Mouse (Mus musculus): ENCODE data around the gene Unc5c.

Unc5c gene

DNA sequence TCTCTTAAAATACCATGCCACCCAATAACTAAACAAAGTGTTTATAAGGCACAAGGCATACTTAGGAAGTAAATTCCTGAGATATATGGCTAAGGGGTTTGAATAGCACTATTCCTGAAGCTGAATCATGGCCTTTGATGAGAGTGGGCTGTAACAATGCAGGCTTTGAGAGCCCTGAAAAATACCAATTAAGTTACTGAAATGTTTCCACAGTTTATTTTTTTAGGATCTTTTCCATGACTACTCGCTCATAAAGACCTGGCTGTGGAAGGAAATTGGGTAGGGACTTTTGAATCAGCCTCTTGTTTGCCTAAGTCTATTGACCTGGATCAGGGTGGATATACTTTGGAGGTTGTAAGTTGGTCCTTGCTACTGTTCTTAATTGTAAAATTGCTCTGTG lies 44.8 kb downstream of the Unc5c start:
- no peak for DNase-seq (ENCODE audit: low spot score in 2 of 2)

DNA sequence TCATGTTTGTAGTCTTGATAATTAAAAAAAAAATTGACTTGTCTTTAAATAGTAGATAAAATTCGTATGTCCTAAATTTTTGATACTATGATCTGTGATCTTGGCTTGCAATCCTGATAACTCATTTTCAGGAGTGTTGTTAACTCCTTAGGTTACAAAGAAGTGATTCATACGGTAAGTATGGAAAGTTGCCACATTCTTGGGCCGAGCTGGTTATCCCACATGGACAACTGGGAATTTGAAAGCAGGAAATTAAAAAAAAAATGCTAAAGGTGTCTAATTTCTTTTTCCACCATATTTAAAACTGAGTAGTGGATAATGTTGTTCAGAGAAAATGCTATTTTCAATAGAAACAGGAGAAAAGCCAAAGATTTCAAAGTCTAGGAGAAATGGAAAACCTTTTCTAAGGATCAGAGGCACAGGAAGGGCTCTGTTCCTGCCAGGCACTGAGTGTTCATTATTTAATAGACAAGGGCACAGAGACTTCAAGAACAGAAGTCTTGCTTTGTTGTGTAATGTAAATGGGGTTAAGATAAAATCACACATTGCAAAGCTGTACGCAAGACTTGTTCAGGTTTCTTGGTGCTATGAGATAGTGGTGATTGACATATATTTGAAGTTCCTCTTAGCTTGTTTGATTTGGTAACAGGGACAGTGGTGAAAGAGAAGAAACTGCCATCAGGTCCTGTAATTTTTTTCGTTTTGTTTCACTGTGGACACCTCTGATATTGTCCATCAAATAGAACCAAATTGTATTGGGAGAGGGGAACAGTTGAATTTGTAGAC lies 46.4 kb downstream of the Unc5c start:
- no peak for DNase-seq (ENCODE audit: low spot score in 2 of 2)

DNA sequence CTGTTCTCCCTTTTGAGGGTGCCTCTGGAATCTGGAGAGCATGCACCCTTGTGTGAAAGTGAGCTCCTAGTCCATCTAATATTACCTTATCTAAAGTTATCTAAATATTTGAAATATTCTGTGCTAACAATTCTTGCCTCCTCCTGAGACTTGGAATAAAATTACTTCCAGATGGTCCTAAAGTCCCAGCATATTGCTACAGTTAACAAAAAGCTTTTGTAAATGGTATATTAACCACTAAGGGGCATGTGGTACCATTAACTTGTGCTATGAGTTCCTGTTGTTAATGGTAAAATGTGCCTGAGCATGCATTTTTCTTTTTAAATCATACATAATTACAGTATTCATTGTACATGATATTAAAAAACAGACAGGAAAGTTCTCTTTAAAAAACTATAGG lies 63.7 kb downstream of the Unc5c start:
- DNase-seq (ENCODE audit: low spot score in 2 of 2), result no peak

DNA sequence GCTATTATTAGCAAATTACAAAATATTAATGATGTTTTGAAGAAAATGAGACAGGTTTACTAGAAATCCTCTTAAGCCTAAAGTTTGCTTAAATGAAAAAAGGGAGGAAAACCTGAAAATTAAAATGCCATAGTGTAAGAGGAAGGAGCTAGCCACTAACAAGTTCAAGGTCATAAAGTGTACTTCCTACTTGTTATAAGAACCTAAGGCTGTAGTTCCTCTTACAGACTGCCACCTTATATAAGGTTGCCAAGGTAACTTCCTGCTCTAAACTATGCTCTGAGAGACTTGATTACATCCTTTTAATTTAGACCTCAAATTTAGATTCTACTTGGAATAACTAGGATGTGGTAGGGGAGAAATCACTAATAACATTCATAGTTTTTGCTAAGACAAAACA lies 64.6 kb downstream of the Unc5c start:
- no peak for DNase-seq (ENCODE audit: low spot score in 2 of 2)

DNA sequence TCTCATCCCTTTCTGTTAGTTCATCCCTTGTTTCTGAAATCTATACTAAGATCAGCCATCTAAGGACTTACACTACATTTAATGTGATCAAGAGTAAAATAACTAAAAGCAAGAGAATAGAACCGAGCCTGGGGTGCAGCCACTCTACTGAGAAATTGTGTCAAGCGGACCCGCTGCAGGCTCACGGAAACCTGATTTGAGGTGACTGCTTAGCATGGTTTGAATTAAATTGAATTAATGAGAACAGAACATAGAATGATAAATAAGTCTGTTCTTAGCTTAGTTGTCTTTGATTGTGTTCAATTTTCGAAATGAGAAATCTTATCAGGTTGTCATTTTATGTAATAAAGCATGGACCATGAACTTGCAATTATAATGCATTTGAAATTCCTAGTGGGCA lies 68.8 kb downstream of the Unc5c start:
- no peak for DNase-seq (ENCODE audit: low spot score in 2 of 2)

DNA sequence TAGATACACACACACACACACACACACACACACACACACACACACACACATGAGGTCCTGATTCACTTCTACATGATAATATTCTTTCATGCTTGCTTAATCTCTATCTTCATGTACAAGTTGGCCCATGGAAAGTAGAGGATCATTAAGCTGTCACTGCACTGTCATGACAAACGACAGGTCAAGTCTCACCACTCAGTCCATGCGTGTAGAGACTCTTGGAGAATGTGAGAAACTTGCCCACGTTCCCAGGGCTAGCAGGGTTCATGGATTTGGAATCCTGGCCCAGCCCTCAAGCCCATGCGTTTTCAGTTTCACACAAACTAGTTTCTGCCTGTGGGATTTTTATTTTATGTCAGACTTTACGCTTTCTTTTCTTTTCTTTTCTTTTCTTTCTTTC lies 71.8 kb downstream of the Unc5c start:
- DNase-seq (ENCODE audit: low spot score in 2 of 2), result no peak

DNA sequence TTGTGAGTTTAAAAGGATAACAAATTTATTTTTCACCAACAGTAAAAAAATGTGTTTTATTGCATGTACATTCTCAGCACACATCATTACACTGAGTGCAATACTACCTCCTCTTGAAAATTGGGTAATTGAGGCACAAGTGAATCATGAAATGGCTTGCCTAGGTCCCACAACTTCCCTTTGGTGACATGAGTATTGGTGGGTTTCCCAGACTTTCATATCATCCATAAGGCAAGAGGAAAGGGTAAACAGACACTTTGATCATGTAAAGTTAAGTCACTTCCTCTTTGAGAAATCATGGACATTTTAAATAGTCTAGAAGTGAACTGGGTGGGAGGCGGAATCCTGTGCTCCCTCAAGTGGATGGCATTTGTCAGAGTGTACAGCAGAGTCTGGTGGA lies 73.1 kb downstream of the Unc5c start:
- no peak for DNase-seq (ENCODE audit: low spot score in 2 of 2)

DNA sequence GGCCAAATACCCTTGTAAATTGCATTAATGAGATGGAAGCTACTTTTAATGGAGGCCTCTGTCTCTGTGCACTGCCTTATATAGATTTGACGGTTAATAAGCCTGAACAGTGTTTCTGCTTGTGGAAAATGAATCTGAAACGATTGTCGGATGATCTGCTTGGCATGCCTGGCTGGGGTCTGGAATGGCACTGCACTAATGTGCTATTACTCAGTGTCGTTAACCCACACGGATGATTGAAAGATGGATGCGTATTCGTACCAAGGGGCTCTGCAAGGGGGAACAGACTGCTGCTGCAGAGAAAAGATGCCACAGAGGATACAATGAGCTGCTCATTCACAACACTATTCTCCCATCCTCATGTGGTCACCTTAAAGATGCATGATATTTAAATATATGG lies 75.7 kb downstream of the Unc5c start:
- no peak for DNase-seq (ENCODE audit: low spot score in 2 of 2)

DNA sequence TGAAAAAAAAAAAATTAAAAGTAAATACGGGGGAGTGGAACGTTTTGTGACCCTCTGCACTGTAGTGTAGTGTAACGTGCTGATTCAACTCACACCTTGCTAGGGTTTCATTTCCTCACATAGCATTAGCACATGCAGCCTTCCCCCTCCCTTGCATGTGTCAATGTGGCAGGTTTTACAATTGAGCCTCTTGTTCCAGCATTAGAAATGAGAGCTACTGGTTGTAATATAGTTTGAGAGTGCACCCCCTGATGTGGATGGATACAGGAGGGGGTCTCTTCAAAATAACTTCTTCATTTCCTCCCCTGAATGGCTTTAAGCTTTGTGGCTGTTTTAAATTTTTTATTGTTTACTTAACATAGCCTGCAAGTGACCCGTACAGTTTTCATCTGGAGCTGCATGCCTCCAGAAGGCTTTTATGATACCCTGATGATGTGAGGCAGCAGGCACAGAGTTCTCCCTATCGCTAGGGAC lies 82.4 kb downstream of the Unc5c start:
- DNase-seq (ENCODE audit: low spot score in 2 of 2), result no peak

DNA sequence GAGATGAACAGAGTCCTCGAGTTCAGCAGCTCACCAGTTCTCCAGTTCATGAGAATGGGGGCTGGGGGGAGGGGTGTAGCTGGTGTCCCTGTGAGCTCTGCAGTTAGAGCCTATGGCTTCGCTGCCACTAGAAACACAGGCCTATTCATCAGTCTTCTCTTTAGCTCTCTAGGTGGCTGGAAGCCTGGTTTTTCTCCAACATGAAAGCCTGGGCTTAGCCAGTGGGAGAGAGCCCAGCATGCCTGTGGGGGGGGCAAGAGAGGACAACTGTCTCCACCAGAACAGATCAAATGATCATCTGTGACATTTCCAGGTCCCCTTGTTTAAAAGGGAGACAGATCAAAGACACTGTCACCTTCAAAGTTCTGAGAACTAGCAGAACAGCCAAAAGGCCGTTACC lies 84.6 kb downstream of the Unc5c start:
- DNase-seq (ENCODE audit: low spot score in 2 of 2), result no peak

DNA sequence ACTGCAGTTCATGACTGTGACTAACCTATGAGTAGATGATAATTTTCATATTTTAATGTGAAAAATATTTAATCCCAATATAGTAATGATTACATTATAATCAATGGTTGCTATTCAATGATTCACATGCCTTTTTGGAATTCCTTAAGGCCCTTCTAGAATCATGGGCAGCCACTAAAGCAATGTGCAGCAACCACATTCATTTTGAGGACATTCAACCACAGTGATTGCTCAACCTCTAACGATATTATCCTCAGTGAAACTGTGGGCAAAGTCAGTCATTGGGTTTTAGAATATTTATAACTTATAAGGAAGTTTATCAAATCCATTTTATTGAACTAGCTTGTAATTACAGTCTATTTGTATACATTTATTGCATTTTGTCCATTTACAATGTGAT lies 87.9 kb downstream of the Unc5c start:
- DNase-seq (ENCODE audit: low spot score in 2 of 2), result no peak

DNA sequence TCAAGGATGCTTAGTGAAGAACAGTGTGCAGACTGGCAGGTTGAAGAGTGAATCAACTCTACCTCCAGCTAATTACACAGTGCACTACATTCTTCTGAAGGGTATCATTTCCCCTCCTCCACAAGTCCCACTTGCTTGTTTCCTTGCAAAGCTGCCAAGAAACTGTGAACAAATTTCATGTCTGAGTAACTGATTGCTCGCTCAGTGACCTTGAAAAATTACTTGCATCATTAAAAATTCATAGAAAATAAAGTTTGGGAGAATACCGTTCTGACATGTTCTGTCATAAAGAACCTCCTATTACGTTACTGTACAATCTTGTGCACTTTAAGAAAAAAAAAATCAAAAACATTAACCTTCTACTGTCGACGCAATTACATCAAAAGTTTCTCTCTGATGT lies 92.1 kb downstream of the Unc5c start:
- no peak for DNase-seq (ENCODE audit: low spot score in 2 of 2)

DNA sequence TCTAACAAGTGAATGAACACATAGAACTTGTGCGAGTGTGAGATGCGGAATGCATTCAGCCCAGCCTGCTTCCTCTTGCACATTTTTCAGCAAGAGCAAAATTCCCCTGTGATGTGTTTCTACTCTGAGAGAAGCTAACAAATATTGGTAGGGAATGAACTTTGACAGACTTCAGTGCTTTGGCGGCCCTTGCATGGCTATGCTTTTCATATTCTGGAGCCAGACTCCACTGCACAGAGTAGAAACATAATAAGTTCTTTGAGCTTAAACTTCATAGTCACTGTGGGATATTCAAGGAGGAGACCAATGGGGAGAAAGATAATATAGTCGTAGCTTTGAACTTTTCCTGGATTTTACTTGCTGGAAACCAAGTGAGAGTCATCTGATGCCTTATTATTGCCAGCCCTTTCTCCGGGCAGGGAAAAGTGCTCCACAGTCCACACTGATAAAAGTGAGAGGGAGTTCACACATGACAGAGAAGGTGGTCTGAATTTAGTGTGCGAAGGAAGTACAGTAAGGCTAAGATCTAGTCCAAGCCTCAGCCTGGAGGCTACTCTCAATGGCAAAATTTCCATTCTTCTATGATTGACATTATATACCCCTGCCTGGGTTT lies 110.2 kb downstream of the Unc5c start:
- no peak for DNase-seq (ENCODE audit: low spot score in 2 of 2)

DNA sequence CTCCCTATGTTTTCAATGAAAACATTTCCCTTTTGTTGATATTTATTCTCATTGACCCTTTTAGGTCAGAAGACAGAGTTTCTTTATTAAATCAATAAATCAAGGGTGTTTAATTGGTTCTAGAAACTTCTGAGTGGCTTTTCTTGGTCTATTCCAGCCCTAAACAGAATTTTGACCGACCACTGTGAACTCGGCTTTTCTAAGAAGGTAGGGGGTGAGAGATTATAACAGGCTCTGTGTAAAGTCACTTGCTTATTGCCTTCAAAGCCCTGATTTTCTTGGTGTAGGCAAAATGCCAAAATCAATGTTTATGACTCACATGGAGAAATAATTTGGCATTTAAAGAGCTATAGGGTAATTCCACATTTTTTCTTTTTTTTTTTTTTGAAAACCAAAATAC lies 112.4 kb downstream of the Unc5c start:
- no peak for DNase-seq (ENCODE audit: low spot score in 2 of 2)

DNA sequence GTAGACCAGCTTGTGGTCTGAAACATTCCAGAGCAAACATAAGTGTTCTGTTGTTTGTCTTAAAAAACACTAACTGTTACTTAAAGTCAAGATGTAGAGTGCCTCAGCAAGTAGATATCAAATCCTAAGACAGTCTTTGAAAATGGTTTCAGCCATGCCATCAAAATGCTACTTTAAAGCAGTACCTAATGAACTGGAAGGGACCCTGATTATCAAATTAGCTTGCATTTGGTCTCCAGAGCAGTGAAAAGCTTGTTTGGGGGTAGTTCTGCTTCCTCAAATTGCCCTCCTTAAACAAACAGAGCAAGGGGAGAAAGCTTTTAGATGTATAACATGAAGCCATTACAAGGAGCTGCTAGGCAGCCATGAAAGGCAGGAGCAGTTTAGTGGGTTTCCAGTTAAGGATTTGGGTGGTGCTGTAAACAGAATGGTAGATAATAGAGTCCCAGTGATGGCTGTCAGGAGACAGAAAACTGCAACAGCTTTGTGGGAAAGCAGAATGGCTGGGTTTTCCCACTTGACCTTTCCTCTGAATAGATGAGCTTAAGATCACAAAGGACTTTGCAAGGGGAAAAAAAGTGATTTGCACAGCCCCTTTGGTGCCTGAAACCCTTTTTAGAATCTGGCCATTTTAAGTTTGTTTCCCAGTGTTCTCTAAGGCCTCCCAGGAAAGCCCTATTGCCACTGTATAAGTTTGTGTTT lies 116.3 kb downstream of the Unc5c start:
- DNase-seq (ENCODE audit: low spot score in 2 of 2), result no peak

DNA sequence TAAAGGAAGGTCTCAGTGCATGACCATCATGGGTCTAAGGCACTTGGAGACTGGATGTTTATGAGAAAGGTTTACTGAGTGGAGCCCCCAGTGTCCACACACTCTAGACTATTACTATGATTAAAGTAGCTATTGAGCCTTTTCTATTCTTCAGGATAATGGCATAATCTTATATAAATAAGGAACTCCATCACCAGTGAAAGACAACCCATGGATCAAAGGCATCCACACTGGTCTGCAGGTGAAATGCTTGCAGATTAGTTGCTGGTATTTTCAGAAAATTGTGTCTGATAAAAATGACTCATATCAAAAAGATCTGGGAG lies 116.8 kb downstream of the Unc5c start:
- no peak for DNase-seq (ENCODE audit: low spot score in 2 of 2)

DNA sequence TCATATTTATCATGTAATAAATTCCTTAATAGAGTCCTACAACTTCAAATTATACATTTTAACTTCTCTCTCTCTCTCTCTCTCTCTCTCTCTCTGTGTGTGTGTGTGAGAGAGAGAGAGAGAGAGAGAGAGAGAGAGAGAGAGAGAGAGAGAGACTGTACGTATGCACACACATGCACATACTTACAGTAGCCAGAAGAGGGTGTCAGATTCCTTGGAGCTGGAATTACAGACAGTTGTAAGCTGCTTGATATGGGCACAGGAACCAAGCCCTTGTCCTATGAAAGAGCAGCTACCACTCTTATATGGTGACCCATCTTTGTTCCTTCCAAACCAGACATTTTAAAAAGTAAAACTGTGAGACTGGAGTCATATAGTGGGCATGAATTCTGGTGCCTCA lies 118.2 kb downstream of the Unc5c start:
- no peak for DNase-seq (ENCODE audit: low spot score in 2 of 2)

DNA sequence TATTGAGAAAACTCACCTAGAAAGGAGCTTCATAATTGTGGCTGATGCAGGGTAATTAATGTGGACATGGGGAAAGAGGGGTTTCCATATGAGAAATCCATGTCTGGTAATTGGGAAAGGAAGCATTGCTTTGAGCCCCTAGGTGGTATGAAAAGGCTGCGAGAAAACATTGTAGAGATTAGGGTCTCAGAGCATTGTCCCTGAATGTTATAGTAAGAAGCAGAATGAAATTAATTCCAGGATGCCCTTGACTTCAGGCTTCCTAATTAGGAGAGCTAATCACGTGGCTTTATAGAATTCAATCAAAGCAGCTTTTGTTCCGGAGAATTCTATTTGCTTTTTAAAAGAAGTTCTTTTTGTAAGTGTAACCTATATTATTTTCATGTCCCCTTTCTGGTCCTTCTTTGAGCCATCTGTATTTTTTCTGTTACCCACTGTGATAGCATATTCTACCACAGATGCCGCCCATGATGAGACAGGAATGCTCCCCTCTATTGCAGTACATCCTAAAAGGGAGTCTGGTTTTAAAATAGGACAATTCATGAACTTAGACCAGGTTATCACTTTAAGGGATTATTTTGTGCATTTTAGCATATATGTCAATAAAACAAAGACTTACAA lies 124.5 kb downstream of the Unc5c start:
- DNase-seq (ENCODE audit: low spot score in 2 of 2), result no peak

DNA sequence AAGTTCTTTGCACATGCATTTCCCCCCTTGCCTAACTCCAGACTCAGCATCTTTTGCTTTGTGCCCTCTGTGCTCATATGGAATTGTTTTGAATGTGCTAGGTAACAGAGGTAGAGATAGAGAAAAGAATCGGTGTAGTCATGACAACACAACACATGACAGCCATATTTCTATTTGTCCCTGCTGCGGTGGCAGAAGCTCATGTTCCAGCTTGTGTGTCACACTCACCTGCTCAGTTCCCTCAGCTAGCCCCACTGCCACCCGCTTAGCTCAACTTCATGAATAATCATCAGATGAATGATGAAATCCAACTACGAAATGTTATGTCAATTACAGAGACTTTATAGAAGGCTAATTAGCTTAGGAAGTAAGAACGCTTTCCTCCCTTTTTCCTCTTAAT lies 128.2 kb downstream of the Unc5c start:
- DNase-seq (ENCODE audit: low spot score in 2 of 2), result no peak

DNA sequence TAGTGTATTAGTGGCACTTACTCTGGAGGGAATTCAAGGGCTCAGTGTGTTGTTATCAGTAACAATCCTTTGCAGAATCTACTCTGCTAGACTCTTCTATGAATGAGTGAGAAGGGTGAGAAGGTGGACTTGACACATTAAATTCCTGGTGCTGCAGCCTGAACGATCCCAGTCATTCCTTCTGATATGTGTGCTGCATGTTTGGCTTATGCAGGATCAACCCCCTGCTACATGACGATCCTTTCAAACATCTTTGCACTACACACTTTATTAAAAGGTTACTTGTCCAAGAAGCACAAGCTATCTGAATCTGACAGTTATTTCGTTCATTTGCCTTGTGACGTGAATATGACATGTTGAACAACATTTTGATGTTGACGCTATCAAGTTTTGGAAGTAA lies 129.1 kb downstream of the Unc5c start:
- DNase-seq (ENCODE audit: low spot score in 2 of 2), result no peak

DNA sequence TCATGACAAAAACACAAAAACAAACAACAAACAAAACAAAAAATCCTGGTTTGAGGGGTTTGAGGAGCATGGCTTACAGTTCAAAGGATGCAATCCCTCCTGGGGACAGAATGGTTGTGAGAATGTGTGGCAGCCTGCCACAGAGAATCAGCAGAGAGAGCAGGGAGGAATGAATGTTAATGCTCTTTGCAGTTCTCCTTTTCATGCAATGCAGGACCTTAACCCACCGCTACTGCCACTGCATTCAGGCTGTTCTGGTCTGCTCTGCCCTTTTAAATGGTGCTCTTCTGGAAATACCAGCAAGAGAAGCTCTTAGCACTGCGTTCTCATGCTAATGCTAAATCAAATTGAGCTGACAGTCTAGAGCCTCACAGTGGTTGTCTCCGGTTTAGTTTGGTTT lies 130.1 kb downstream of the Unc5c start:
- no peak for DNase-seq (ENCODE audit: low spot score in 2 of 2)

DNA sequence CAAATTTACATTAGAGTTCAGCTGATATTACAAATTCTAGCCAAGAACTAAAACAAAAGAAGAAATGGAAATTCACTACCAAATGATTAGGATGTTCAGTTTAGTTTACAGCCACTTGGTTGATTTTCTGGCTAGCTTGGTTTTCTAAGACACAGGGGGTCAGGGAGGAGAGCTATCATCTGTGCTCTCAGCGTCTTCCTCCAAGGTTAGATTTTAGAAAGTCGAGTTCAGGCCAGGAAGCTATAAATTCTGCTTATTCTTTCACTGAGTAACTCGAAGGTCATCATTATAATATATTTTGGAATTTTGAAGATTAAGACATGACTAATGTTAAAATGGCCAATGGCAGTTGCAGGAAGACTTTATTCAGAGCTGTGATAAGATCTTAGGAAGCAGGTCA lies 131.4 kb downstream of the Unc5c start:
- DNase-seq (ENCODE audit: low spot score in 2 of 2), result no peak

DNA sequence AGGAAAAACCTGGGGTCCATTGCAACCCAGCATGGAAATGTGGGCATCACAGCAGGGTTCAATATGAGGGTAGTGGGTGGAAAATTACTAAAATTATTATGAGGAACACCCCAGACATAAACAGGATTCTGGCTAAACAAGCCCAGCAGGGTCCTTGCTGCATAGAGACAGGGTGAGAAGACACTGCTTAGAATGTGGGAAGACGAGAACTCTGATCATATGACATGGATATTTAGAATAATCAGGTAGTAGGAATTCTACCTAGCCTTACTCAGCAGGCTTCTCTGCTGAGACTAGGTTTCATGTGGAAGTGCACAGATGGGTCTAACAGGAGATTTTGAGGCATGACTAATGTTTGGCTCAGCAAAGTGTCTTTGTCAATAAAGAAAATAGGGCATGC lies 131.9 kb downstream of the Unc5c start:
- no peak for DNase-seq (ENCODE audit: low spot score in 2 of 2)

Data from cerebellum, postnatal 4 days (tissue).